Mouse (Mus musculus): ENCODE data around the gene Klk6. TPM values are rescaled to one million over a fixed set of nuclear protein-coding genes. Genes with fewer than 3 reads are reported as not detected.

The Klk6 gene
- polyA plus RNA-seq, 1 experiment from 2014 or later = not detected

GRCm38 (mm10) chr7:43821581-43821980 is 2.7 kb upstream of the Klk6 start:
- 80% methylated on average over 7 of the region's 7 CpGs for WGBS
- no peak overlapping the region for H3K27ac ChIP-seq (ENCODE audit: low read depth)
- H3K36me3 ChIP-seq (ENCODE audit: insufficient read depth) = no peaks in the 10 kb centered on the region
- DNase-seq (no peak), ATAC-seq (ENCODE audit: insufficient read depth) (no peak)
- no peaks in the 10 kb centered on the region for H3K9me3 ChIP-seq (ENCODE audit: low read depth, low read length)
- no peak for TF ChIP-seq CTCF (IDR thresholded peaks at IDR 0.05; ENCODE audit: low read depth)
- no peak overlapping the region for H3K4me3 ChIP-seq (ENCODE audit: low read depth, low read length)
- no peaks in the 10 kb centered on the region for H3K27me3 ChIP-seq (ENCODE audit: insufficient read depth, low read length)
- H3K9ac ChIP-seq = no peak overlapping the region
- no peaks in the 10 kb centered on the region for H3K4me1 ChIP-seq (ENCODE audit: insufficient read depth)
- H3K4me2 ChIP-seq = no peak overlapping the region

GRCm38 (mm10) chr7:43826056-43826455 is 1.8 kb downstream of the Klk6 start:
- ATAC-seq (ENCODE audit: insufficient read depth) = no peak
- no peaks in the 10 kb centered on the region for H3K36me3 ChIP-seq (ENCODE audit: insufficient read depth)
- H3K9ac ChIP-seq = no peak overlapping the region
- 86% methylated on average over 5 of the region's 5 CpGs for WGBS
- no peak overlapping the region for H3K4me3 ChIP-seq (ENCODE audit: low read depth, low read length)
- no peaks in the 10 kb centered on the region for H3K9me3 ChIP-seq (ENCODE audit: low read depth, low read length)
- no peak for DNase-seq
- no peaks in the 10 kb centered on the region for H3K4me1 ChIP-seq (ENCODE audit: insufficient read depth)
- H3K27me3 ChIP-seq (ENCODE audit: insufficient read depth, low read length) = no peaks in the 10 kb centered on the region
- H3K4me2 ChIP-seq = no peak overlapping the region
- H3K27ac ChIP-seq (ENCODE audit: low read depth) = no peak overlapping the region
- TF ChIP-seq CTCF (IDR thresholded peaks at IDR 0.05; ENCODE audit: low read depth) = no peak

- Histone ChIP-seq H3K9ac (no peak overlapping the region), H3K4me3 (ENCODE audit: low read depth, low read length) (no peak overlapping the region), H3K27ac (ENCODE audit: low read depth) (no peak overlapping the region), H3K9me3 (ENCODE audit: low read depth, low read length) (no peaks in the 10 kb centered on the region), H3K4me1 (ENCODE audit: insufficient read depth) (no peaks in the 10 kb centered on the region), H3K27me3 (ENCODE audit: insufficient read depth, low read length) (no peaks in the 10 kb centered on the region), H3K36me3 (ENCODE audit: insufficient read depth) (no peaks in the 10 kb centered on the region), H3K4me2 (no peak overlapping the region)
- WGBS = 73% methylated on average over 4 of the region's 4 CpGs
- ATAC-seq (ENCODE audit: insufficient read depth) (no peak), DNase-seq (no peak)
- TF ChIP-seq CTCF (IDR thresholded peaks at IDR 0.05; ENCODE audit: low read depth) = no peak
These were observed 3.4 kb downstream of the Klk6 start for GRCm38 (mm10) chr7:43827706-43828105.

- 80% methylated on average over 8 of the region's 8 CpGs for WGBS
These were observed 4.7 kb downstream of the Klk6 start for GRCm38 (mm10) chr7:43829006-43829405.

GRCm38 (mm10) chr7:43841701-43842100 is 17.4 kb downstream of the Klk6 start, which contains the start of gene Klk5:
TSS of gene Klk5 (plus strand) at chr7:43841971.
- ATAC-seq (ENCODE audit: insufficient read depth) = no peak
- H3K4me3 ChIP-seq (ENCODE audit: low read depth, low read length) = no peak within 1 kb of the TSS
- TF ChIP-seq CTCF (IDR thresholded peaks at IDR 0.05; ENCODE audit: low read depth) = no peak

More at GRCm38 (mm10) chr7:43829006-43829405, 4.7 kb downstream of the Klk6 start:
- TF ChIP-seq CTCF (IDR thresholded peaks at IDR 0.05; ENCODE audit: low read depth) = no peak
- no peak for DNase-seq
- Histone ChIP-seq H3K9me3 (ENCODE audit: low read depth, low read length) (no peaks in the 10 kb centered on the region), H3K36me3 (ENCODE audit: insufficient read depth) (no peaks in the 10 kb centered on the region), H3K9ac (no peak overlapping the region), H3K27me3 (ENCODE audit: insufficient read depth, low read length) (no peaks in the 10 kb centered on the region), H3K27ac (ENCODE audit: low read depth) (no peak overlapping the region), H3K4me3 (ENCODE audit: low read depth, low read length) (no peak overlapping the region), H3K4me2 (no peak overlapping the region), H3K4me1 (ENCODE audit: insufficient read depth) (no peaks in the 10 kb centered on the region)
- no peak for ATAC-seq (ENCODE audit: insufficient read depth)

GRCm38 (mm10) chr7:43843801-43844200 is 19.5 kb downstream of the Klk6 start:
- H3K9me3 ChIP-seq (ENCODE audit: low read depth, low read length) = no peaks in the 10 kb centered on the region
- ATAC-seq (ENCODE audit: insufficient read depth) (no peak), DNase-seq (no peak)
- no peaks in the 10 kb centered on the region for H3K27me3 ChIP-seq (ENCODE audit: insufficient read depth, low read length)
- H3K4me1 ChIP-seq (ENCODE audit: insufficient read depth) = no peaks in the 10 kb centered on the region
- WGBS = 83% methylated on average over 4 of the region's 4 CpGs
- no peak overlapping the region for H3K4me2 ChIP-seq
- H3K4me3 ChIP-seq (ENCODE audit: low read depth, low read length) = no peak overlapping the region
- H3K36me3 ChIP-seq (ENCODE audit: insufficient read depth) = no peaks in the 10 kb centered on the region
- TF ChIP-seq CTCF (IDR thresholded peaks at IDR 0.05; ENCODE audit: low read depth) = no peak
- H3K9ac ChIP-seq = no peak overlapping the region
- H3K27ac ChIP-seq (ENCODE audit: low read depth) = no peak overlapping the region

More at GRCm38 (mm10) chr7:43841701-43842100, 17.4 kb downstream of the Klk6 start, which contains the start of gene Klk5:
- H3K4me2 ChIP-seq = no peak within 1 kb of the TSS
- WGBS = 54% methylated on average over 3 of the region's 3 CpGs
- H3K27me3 ChIP-seq (ENCODE audit: insufficient read depth, low read length) = no peaks in the 10 kb centered on the region
- DNase-seq = no peak
- no peak within 1 kb of the TSS for H3K9ac ChIP-seq
- no peaks in the 10 kb centered on the region for H3K36me3 ChIP-seq (ENCODE audit: insufficient read depth)
- no peaks in the 10 kb centered on the region for H3K4me1 ChIP-seq (ENCODE audit: insufficient read depth)
- H3K27ac ChIP-seq (ENCODE audit: low read depth) = no peak within 1 kb of the TSS
- no peaks in the 10 kb centered on the region for H3K9me3 ChIP-seq (ENCODE audit: low read depth, low read length)

GRCm38 (mm10) chr7:43851616-43852015 is 27.3 kb downstream of the Klk6 start:
- ATAC-seq (ENCODE audit: insufficient read depth) (no peak), DNase-seq (no peak)
- Histone ChIP-seq H3K9me3 (ENCODE audit: low read depth, low read length) (no peaks in the 10 kb centered on the region), H3K9ac (no peak overlapping the region), H3K36me3 (ENCODE audit: insufficient read depth) (no peaks in the 10 kb centered on the region), H3K27ac (ENCODE audit: low read depth) (no peak overlapping the region), H3K4me2 (no peak overlapping the region), H3K4me3 (ENCODE audit: low read depth, low read length) (no peak overlapping the region), H3K27me3 (ENCODE audit: insufficient read depth, low read length) (no peaks in the 10 kb centered on the region), H3K4me1 (ENCODE audit: insufficient read depth) (no peaks in the 10 kb centered on the region)
- TF ChIP-seq CTCF (IDR thresholded peaks at IDR 0.05; ENCODE audit: low read depth) = no peak
- 84% methylated on average over 6 of the region's 6 CpGs for WGBS

All from lung, embryonic 14.5 days (tissue).